Mouse (Mus musculus) liver, postnatal 0 days (tissue): ENCODE measurements around the gene Lifr.

ENCODE experiments used
- CTCF ChIP-seq: sonication (generic); IDR thresholded peaks from 2 replicates; pipeline ENCODE4 v1.5.1; 2016; ENCODE audit warnings: antibody characterized with exemption, low read depth
- EP300 ChIP-seq: IDR thresholded peaks from 2 replicates; pipeline ENCODE4 v1.6.1; 2016; ENCODE audit warnings: antibody characterized with exemption, low read depth, mild to moderate bottlenecking

GRCm38 (mm10) chr15:7135982-7136562, 45.7 kb downstream of the Lifr start:
- TF ChIP-seq CTCF (no peak), EP300 (no peak)
